Mouse (Mus musculus) pancreas, adult 10 weeks (tissue): ENCODE data around the gene Gm11938. TPM values are rescaled to one million over a fixed set of nuclear protein-coding genes. Genes with fewer than 3 reads are reported as not detected.

ENCODE experiments used
- polyA plus RNA-seq: library from polyadenylated mRNA; stranded (reverse); fragments of 350-450 nt; fragmentation: Illumina TruSeq; extraction: RNeasy Lipid Tissue Mini Kit (QIAGEN cat#74804); gene quantifications from one replicate; pipeline ENCODE4 v1.2.3, GENCODE M21; 2015; ENCODE audit warnings: low read depth, low replicate concordance; ENCODE audit not compliant: insufficient read depth

Gene Gm11938
- polyA plus RNA-seq = not detected

DNA sequence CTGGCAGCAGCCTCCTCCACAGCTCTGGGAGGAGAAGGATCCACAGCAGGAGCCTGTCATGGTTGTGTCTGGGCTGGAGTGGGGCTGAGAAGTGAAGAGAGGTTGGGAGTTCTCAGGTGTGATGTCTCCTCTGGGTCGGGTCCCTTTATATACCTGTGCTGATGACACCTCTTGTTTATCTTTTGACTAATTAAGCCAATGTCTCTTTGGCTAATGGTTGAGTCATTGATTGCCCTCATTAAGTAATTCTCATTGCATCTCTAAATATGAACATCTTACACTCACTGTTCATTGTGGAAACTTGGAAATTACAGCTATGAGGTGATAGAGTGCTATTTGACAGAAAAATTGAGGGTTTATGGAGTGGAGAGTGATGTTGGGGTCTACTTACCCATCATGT is at the start of gene Gm11938:
TSS of gene Gm11938 (minus strand) at position 101 of the 400 bp plus-strand sequence.

GRCm38 (mm10) chr11:99650136-99650535 is 47.0 kb upstream of the Gm11938 start, which contains the start of gene Gm11555:
TSS of gene Gm11555 (minus strand) at chr11:99650236.

DNA sequence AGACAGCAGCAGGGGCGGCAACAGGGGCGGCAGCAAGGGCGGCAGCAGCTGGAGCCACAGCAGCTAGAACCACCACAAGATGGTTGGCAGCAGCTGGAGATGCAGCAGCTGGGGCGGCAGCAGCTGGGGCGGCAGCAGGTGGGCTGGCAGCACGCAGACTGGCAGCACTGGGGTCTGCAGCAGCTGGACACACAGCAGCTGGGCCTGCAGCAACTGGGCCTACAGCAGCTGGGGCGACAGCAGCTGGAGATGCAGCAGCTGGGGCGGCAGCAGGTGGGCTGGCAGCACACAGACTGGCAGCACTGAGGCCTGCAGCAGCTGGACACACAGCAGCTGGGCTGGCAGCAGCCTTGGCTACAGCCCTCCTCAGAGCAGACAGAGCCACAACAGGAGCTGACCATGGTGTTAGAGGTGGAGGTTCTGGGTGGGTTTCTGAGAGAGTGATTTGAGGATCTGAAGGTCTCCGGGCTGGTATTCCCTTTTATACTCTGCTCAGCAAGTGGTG is 40.6 kb upstream of the Gm11938 start, which contains the start of gene Krtap4-7:
TSS of gene Krtap4-7 (minus strand) at position 455 of the 505 bp plus-strand sequence.

GRCm38 (mm10) chr11:99634653-99635134 is 31.6 kb upstream of the Gm11938 start, which contains the start of gene Krtap4-2:
TSS of gene Krtap4-2 (minus strand) at chr11:99635084.

DNA sequence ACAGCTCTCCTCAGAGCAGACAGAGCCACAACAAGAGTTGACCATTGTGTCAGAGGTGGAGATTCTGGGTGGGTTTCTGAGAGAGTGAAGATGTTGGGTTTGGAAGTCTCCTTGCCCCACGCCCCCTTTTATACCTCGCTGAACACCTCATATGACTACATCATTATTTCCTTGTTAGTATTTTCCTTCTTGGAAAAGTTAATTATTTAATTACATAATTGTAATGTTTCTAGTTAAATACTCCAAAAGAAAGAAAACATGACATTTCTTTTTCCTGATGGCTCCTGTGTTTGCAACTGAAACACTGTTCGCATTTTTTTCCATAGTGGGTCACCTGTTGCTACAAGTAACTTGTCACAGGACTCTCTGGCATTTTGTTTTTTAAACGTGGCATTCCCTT is 25.0 kb upstream of the Gm11938 start, which contains the start of gene Krtap4-1:
TSS of gene Krtap4-1 (minus strand) at position 101 of the 400 bp plus-strand sequence.

DNA sequence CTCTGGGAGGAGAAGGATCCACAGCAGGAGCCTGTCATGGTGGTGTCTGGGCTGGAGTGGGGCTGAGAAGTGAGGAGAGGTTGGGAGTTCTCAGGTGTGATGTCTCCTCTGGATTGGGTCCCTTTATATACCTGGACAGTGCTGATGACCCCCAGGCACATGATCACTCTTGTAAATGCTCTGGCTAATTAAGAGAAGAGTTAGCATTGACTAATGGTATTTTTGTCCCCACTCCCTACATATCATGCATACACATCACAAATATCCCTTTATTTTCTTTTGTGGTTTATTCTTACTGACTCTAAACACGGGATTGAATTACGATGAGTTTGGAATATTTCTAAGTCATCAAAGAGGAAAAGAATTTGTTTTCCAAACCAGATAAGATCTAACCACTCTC is 17.2 kb upstream of the Gm11938 start, which contains the start of gene Gm11562:
TSS of gene Gm11562 (minus strand) at position 101 of the 400 bp plus-strand sequence.

GRCm38 (mm10) chr11:99614796-99615363 is 11.8 kb upstream of the Gm11938 start, which contains the start of gene Krtap2-4:
TSS of gene Krtap2-4 (minus strand) at chr11:99614846.

DNA sequence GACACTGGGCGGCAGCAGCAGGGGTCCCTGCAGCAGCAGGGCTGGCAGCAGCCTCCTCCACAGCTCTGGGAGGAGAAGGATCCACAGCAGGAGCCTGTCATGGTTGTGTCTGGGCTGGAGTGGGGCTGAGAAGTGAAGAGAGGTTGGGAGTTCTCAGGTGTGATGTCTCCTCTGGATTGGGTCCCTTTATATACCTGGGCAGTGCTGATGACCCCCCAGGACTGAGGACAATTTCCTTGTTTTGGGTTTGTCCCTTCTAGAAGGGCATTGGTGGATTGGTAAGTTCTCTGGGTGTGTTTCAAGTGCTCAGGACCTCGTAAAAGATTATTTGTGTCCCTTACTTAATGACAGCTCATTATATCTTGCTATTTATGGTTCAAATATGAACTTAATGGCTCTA is 7.0 kb upstream of the Gm11938 start, which contains the start of gene Gm11937:
TSS of gene Gm11937 (minus strand) at position 101 of the 400 bp plus-strand sequence.

GRCm38 (mm10) chr11:99597742-99598141 is 5.4 kb downstream of the Gm11938 start, which contains the start of gene Krtap9-3:
TSS of gene Krtap9-3 (minus strand) at chr11:99598105.

GRCm38 (mm10) chr11:99590981-99591380 is 12.1 kb downstream of the Gm11938 start, which contains the start of gene Krtap1-3:
TSS of gene Krtap1-3 (minus strand) at chr11:99591339.

DNA sequence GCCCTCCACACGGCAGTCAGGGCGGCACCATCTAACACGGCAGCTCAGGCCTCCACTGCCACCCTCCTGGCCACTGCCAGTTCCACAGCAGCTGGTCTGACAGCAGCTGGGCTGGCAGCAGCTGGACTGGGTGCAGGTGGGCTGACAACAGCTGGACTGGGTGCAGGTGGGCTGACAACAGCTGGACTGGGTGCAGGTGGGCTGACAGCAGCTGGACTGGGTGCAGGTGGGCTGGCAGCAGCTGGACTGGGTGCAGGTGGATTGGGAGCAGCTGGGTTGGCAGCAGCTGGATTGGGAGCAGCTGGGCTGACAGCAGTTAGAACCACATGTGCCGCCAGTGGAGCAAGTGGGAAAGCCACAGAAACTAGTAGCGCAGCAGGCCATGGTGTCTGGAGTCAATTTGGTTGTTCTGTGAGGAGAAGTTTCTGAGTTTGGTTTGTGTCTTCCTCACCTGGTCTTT is 19.8 kb downstream of the Gm11938 start, which contains the start of gene Krtap1-4:
TSS of gene Krtap1-4 (minus strand) at position 410 of the 460 bp plus-strand sequence.

GRCm38 (mm10) chr11:99580636-99581035 is 22.5 kb downstream of the Gm11938 start, which contains the start of gene Krtap1-5:
TSS of gene Krtap1-5 (minus strand) at chr11:99581016.

DNA sequence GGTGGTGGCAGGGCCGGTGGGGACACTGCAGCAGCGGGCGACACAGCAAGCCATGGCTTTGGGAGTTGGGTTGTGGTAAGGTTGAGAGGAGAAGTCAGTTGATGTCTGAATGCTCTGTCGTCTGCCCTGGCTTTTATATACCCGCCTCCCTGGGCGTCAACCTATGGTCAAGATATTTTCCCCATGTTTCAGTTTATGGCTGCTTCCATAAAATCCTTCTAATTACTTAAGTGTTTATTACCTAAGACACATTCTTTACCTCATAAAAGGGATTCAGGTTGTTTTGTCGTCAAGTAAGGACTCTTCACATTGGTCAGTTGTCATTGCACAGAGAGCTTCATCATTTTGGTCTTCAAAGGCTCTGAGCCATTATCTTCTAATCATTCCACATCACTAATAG is 36.6 kb downstream of the Gm11938 start, which contains the start of gene Krtap3-1:
TSS of gene Krtap3-1 (minus strand) at position 101 of the 400 bp plus-strand sequence.

GRCm38 (mm10) chr11:99559366-99559765 is 43.7 kb downstream of the Gm11938 start, which contains the start of gene Gm11939:
TSS of gene Gm11939 (minus strand) at chr11:99559466.

GRCm38 (mm10) chr11:99556753-99557152 is 46.4 kb downstream of the Gm11938 start, which contains the start of gene Krtap3-2:
TSS of gene Krtap3-2 (minus strand) at chr11:99556853.

Other genes starting within 250 kb of the Gm11938 start
- gene Krt28, start 228.4 kb downstream of the Gm11938 start, polyA plus RNA-seq = not detected
- 3.7 TPM for gene Krt10, start 213.9 kb downstream of the Gm11938 start, polyA plus RNA-seq
- gene Krt12, start 181.0 kb downstream of the Gm11938 start, polyA plus RNA-seq = not detected
- gene Krt20, start 165.2 kb downstream of the Gm11938 start, polyA plus RNA-seq = not detected
- gene Krt23, start 110.2 kb downstream of the Gm11938 start, polyA plus RNA-seq = 2.0 TPM
- gene Krt39, start 82.0 kb downstream of the Gm11938 start, polyA plus RNA-seq = not detected
- gene Krt40, start 60.1 kb downstream of the Gm11938 start, polyA plus RNA-seq = not detected
- gene Krtap3-3, start 52.4 kb downstream of the Gm11938 start, polyA plus RNA-seq = not detected
- gene Krtap3-2, start 46.5 kb downstream of the Gm11938 start, polyA plus RNA-seq = not detected
- gene Gm11939, start 43.8 kb downstream of the Gm11938 start, polyA plus RNA-seq = not detected
- gene Krtap3-1, start 36.7 kb downstream of the Gm11938 start, polyA plus RNA-seq = not detected
- not detected for gene Krtap1-5, start 22.3 kb downstream of the Gm11938 start, polyA plus RNA-seq
- not detected for gene Krtap1-4, start 19.7 kb downstream of the Gm11938 start, polyA plus RNA-seq
- not detected for gene Krtap1-3, start 12.0 kb downstream of the Gm11938 start, polyA plus RNA-seq
- not detected for gene Krtap9-3, start 5.2 kb downstream of the Gm11938 start, polyA plus RNA-seq
- not detected for gene Gm11937, start 6.9 kb upstream of the Gm11938 start, polyA plus RNA-seq
- not detected for gene Krtap2-4, start 11.5 kb upstream of the Gm11938 start, polyA plus RNA-seq
- not detected for gene Gm11562, start 17.1 kb upstream of the Gm11938 start, polyA plus RNA-seq
- gene Krtap4-1, start 24.9 kb upstream of the Gm11938 start, polyA plus RNA-seq = not detected
- gene Krtap4-2, start 31.8 kb upstream of the Gm11938 start, polyA plus RNA-seq = not detected
- gene Krtap4-7, start 40.8 kb upstream of the Gm11938 start, polyA plus RNA-seq = not detected
- not detected for gene Gm11555, start 46.9 kb upstream of the Gm11938 start, polyA plus RNA-seq
- not detected for gene Gm11563, start 55.7 kb upstream of the Gm11938 start, polyA plus RNA-seq
- gene Krtap4-6, start 62.7 kb upstream of the Gm11938 start, polyA plus RNA-seq = not detected
- not detected for gene Gm14190, start 87.4 kb upstream of the Gm11938 start, polyA plus RNA-seq
- not detected for gene Gm14180, start 131.0 kb upstream of the Gm11938 start, polyA plus RNA-seq
- not detected for gene Gm11595, start 169.6 kb upstream of the Gm11938 start, polyA plus RNA-seq
- gene Krtap4-8, start 177.4 kb upstream of the Gm11938 start, polyA plus RNA-seq = not detected
- not detected for gene Krtap4-9, start 181.9 kb upstream of the Gm11938 start, polyA plus RNA-seq
- not detected for gene Gm11596, start 190.2 kb upstream of the Gm11938 start, polyA plus RNA-seq
- not detected for gene Gm11569, start 195.6 kb upstream of the Gm11938 start, polyA plus RNA-seq
- not detected for gene Gm11554, start 201.1 kb upstream of the Gm11938 start, polyA plus RNA-seq
- not detected for gene Krtap4-13, start 206.6 kb upstream of the Gm11938 start, polyA plus RNA-seq
- not detected for gene Gm11564, start 212.4 kb upstream of the Gm11938 start, polyA plus RNA-seq
- gene 2300003K06Rik, start 234.8 kb upstream of the Gm11938 start, polyA plus RNA-seq = not detected
- gene Krtap4-16, start 248.3 kb upstream of the Gm11938 start, polyA plus RNA-seq = not detected